In the genomic region with DNA sequence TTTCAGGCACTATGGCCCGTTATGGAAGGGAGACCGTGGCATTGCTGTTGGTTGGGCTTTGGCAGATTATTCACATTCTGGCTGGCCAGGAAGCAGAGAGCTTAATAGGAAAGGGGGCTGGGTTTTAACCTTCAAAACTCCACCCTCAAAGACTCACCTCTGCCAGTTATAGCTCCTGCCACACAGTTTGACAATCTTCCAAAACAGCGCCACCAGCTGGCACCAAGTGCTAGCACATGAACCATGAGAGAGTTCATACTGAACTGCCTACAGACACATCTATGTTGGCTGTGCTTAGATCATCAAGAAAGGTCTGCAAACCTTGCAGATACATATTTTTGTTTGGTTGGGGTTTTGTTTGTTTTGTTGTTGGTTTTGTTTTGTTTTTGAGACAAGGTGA, we compare ENCODE assay signal across 9 mouse cellular contexts. TPM values are rescaled to one million over a fixed set of nuclear protein-coding genes. Genes with fewer than 3 reads are reported as not detected.
A peak's percentile ranks its signal among the peaks of the same experiment; 100 is the strongest.
DNase-seq lines count a peak whose midpoint lies in the region; ATAC-seq lines count a peak whose summit lies in the region.
"Had no signal": no experiment of that assay in that cellular context is flagged by ENCODE, and none has a peak within 500 bp of the region (broad histone marks: within the 10 kb centered on the region; RNA-seq: fewer than 3 reads in every experiment).

No protein-coding gene starts in this region.

- H3K4me3 ChIP-seq in midbrain, embryonic 15.5 days = no peak overlapping the region

- no peaks in the 10 kb centered on the region for H3K36me3 ChIP-seq in midbrain, embryonic 15.5 days (replicated peaks)

- H3K4me1 ChIP-seq in midbrain, embryonic 15.5 days = no peaks in the 10 kb centered on the region

- ATAC-seq in midbrain, embryonic 15.5 days (replicated peaks) = no peak

- no peaks in the 10 kb centered on the region for H3K27me3 ChIP-seq in midbrain, embryonic 15.5 days (replicated peaks)

- peak; percentile 90 for DNase-seq in heart, adult 11 months
- DNase-seq in heart, postnatal 25 days (ENCODE audit: low spot score) = no peak
- peak; percentile 15 for DNase-seq in thymus, postnatal 14 days
- DNase-seq in thymus, postnatal 0 days (ENCODE audit: low spot score) = no peak
- DNase-seq in cerebellum, postnatal 25 days = peak; percentile 32 to 59
- DNase-seq in lung, postnatal 36 days = peak; percentile 65
- no peak for DNase-seq in ovary, postnatal 14 days (ENCODE audit: low spot score)

- no peak overlapping the region for H3K27ac ChIP-seq in midbrain, embryonic 15.5 days
- H3K27ac ChIP-seq: macrophage had no signal

- intact Hi-C loops in heart, postnatal 25 days (cut with DNase I) = loop anchor here (2.0 kb wide), 1 partner anchor 29 kb away; a partner anchor contains a TSS

- no peak overlapping the region for H3K4me2 ChIP-seq in midbrain, embryonic 15.5 days

- WGBS in midbrain, embryonic 15.5 days = 76% methylated on average over 3 of the region's 3 CpGs

- no peaks in the 10 kb centered on the region for H3K9me3 ChIP-seq in midbrain, embryonic 15.5 days

- no peak overlapping the region for H3K9ac ChIP-seq in midbrain, embryonic 15.5 days

RNA-seq across cellular contexts. Expression of a gene that starts 28.7 kb away (rescaled TPM):
- 100 to 1,000 TPM; 164 to 171 TPM for total RNA-seq in heart, postnatal 25 days (2021)
- polyA plus RNA-seq in thymus, postnatal 0 days (2015; fragmentation: Nextera tagmentation; extraction: Ambion mirVana) = 207 and 217 TPM in 2 replicates
- polyA plus RNA-seq in midbrain, embryonic 15.5 days (2015; fragmentation: Nextera tagmentation; extraction: Ambion mirVana) = 124 and 126 TPM in 2 replicates

Comparison
In these comparisons a context has a peak if more than half of its experiments do, and no peak if none do; other contexts are left out.
1. DNase-seq: peak in heart, adult 11 months (single experiment), thymus, postnatal 14 days (single experiment), cerebellum, postnatal 25 days (2 of 2) and lung, postnatal 36 days (single experiment); none in heart, postnatal 25 days (single experiment), thymus, postnatal 0 days (single experiment) and ovary, postnatal 14 days (single experiment).